Mouse (Mus musculus) cerebellum, adult 2 months (tissue): ENCODE results near the gene Atg13. TPM values are rescaled to one million over a fixed set of nuclear protein-coding genes. Genes with fewer than 3 reads are reported as not detected.
"Not testable (repeated sequence)": the region's sequence is repeated elsewhere in the genome, so short reads cannot be mapped to it uniquely, and the experiment has no call there.

ENCODE experiments used
- DNase-seq, 2 experiments: peaks; one replicate each; pipeline ENCODE4 v3.0.0; 2021
- H3K27ac ChIP-seq: fragments of 200-500 bp; 2 replicates; pipeline ENCODE4 v1.5.1; 2012; ENCODE audit warnings: low read length, control low read depth, inconsistent platforms; ENCODE audit not compliant: insufficient read depth
- H3K27me3 ChIP-seq: fragments of 200-500 bp; 2 replicates; pipeline ENCODE4 v1.6.1; 2012; ENCODE audit warnings: inconsistent platforms, mild to moderate bottlenecking, low read length, moderate library complexity; ENCODE audit not compliant: control insufficient read depth, insufficient read depth
- H3K4me1 ChIP-seq: fragments of 200-500 bp; 2 replicates; pipeline ENCODE4 v1.6.1; 2011; ENCODE audit warnings: low read length; ENCODE audit not compliant: control insufficient read depth, insufficient read depth
- H3K4me3 ChIP-seq: fragments of 200-500 bp; replicated peaks from 2 replicates; pipeline ENCODE3; 2011; ENCODE audit warnings: mild to moderate bottlenecking, low read depth, low read length, control low read depth; ENCODE audit not compliant: insufficient read depth
- CTCF ChIP-seq: fragments of 200-500 bp; IDR thresholded peaks from 2 replicates; pipeline ENCODE4 v1.5.1; 2011; ENCODE audit warnings: low read depth, mild to moderate bottlenecking, control low read depth, low read length, moderate library complexity, borderline replicate concordance; ENCODE audit not compliant: insufficient read depth
- POLR2A ChIP-seq: fragments of 200-500 bp; IDR thresholded peaks from 2 replicates; pipeline ENCODE4 v1.6.1; 2011; ENCODE audit warnings: low read length, control low read depth, borderline replicate concordance; ENCODE audit not compliant: insufficient read depth
- WGBS: fragments of 180-500 bp; shearing (Covaris S2); methylation state at CpG from one replicate; pipeline ENCODE4 v1.1.7; 2018; 5-methylcytosine and 5-hydroxymethylcytosine counted together
- polyA plus RNA-seq: library from polyadenylated mRNA; depleted of rRNA; stranded (reverse); fragments of >200 nt; gene quantifications from 2 replicates; pipeline ENCODE4 v1.2.3, GENCODE M21; 2012; rRNA removed

Atg13 gene
- 126 and 129 TPM in 2 replicates for polyA plus RNA-seq

DNA sequence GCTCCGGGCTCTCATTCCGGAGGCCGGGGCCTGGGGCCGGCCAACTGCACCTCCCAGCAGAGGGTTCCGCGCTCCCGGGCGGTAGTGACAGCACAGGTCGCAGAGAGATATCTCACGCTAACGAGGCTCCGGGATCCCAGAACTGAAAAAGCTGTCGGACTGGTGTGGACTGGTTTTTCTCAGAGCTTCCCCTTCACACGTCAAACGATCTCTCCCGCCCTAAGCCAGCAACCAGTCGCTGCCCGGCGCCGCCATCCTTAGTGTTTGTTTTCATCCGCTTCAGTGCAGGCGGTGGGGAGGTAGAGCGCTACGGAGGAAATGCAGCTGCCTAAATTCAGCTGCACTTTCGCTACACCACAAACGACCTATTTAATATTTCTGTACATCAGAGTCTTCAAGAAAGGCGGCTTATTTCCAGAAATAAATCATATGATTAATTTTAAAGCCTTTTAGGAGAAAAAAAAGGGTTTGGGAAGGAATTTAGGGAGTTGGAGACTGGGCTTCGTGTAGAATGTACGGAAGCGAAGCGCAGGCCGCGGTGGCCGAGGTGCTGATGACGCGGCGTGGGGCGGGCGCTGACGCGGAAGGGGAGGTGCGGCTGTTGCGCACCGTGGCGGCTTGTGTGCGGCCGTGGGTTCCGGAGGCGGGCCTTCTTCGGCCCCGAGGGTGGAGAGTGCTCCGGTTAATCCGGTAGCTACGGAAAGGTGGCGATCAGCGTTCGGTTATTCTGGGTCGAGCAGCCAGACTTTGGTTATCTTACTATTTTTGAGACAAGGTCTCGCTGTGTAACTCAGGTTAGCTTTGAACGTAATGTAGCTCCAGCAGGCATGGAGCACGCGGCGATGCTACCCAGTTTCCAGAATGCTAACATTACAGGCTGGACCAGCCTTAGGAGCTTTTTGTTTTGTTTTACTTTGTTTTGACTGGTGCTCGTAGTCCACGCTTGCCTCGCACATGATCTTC is at the start of gene Atg13, which contains the start of gene Harbi1:
TSS of gene Atg13 (minus strand) at position 305 of the 963 bp plus-strand sequence.
TSS of gene Harbi1 (plus strand) at position 581 of the 963 bp plus-strand sequence.
- peak; percentile 94 for DNase-seq
- Histone ChIP-seq H3K27ac (peak within 1 kb of the TSS; percentile 69), H3K27me3 (no peaks in the 10 kb centered on the region), H3K4me3 (peak within 1 kb of the TSS; percentile 99), H3K4me1 (no peaks in the 10 kb centered on the region; the same call in 1 of the 2 replicates)
- TF ChIP-seq CTCF (no peak), POLR2A (peak; percentile 77; the same call in 1 of the 2 replicates)
- under 1% methylated on average over 66 of the region's 66 CpGs for WGBS

GRCm38 (mm10) chr2:91749811-91750261 is 39.5 kb upstream of the Atg13 start:
- TF ChIP-seq POLR2A (no peak), CTCF (no peak)
- Histone ChIP-seq H3K4me1 (peaks cover 2% of the 10 kb centered on the region; the same call in 1 of the 2 replicates), H3K4me3 (no peak overlapping the region), H3K27ac (peak overlapping the region; percentile 74; the same call in 1 of the 2 replicates), H3K27me3 (no peaks in the 10 kb centered on the region)
- 28% methylated on average over 2 of the region's 2 CpGs for WGBS
- peak in 1 of 2 experiments; percentile 48 for DNase-seq

- TF ChIP-seq CTCF = no peak
- TF ChIP-seq POLR2A = no peak
- WGBS = 89% methylated on average over 5 of the region's 5 CpGs
These were observed 34.3 kb upstream of the Atg13 start for GRCm38 (mm10) chr2:91744686-91745085.

DNA sequence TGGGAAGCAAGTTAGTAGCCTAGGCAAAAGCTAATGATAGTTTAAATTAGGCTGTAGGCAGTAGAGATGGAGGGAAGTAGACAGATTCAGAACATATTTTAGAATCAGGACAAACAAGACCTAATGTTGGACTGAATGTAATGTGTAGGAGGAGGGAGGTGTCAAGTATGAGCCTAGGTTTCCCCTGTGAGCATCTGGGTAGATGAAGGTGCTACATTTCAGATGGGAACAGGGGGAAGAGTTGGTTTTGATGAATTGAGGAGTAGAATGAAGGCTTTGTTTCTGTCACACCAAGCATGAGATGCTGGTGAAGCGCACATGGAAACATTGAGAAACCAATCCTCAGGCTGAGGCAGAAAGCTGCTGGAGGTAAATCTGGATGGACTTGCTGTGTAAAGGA is 29.2 kb upstream of the Atg13 start:
- no peak overlapping the region for H3K4me3 ChIP-seq
- H3K27ac ChIP-seq = no peak overlapping the region
- H3K4me1 ChIP-seq = peaks cover 6% of the 10 kb centered on the region
- TF ChIP-seq POLR2A (no peak), CTCF (no peak)
- H3K27me3 ChIP-seq = no peaks in the 10 kb centered on the region
- 78% methylated on average over 1 of the region's 1 CpGs for WGBS
- no peak for DNase-seq

More at GRCm38 (mm10) chr2:91744686-91745085, 34.3 kb upstream of the Atg13 start:
- Histone ChIP-seq H3K27ac (no peak overlapping the region), H3K27me3 (no peaks in the 10 kb centered on the region), H3K4me1 (peaks cover 6% of the 10 kb centered on the region), H3K4me3 (no peak overlapping the region)
- DNase-seq = no peak

DNA sequence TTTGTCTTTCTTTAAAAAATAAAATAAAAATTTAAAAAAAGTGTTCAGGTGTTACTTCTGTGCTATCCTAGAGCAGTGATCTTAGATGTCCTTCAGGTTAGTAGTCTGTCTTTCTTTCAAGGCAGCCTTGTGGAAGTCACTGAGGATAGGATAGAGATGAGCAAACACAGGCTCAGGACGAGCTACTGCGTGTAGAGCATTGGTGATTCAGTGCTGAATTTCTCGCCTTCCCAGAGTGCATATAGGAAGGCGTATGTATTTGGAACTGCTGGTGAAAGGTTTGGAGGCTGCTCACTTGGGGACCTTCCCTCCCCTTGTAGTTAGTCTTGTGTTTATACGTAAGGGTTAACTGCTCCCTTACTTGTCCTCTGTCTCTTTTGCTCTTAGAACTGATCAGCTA is 24.8 kb upstream of the Atg13 start:
- TF ChIP-seq CTCF (no peak), POLR2A (no peak)
- H3K27me3 ChIP-seq = no peaks in the 10 kb centered on the region
- H3K27ac ChIP-seq = no peak overlapping the region
- no peak for DNase-seq
- WGBS = 90% methylated on average over 5 of the region's 5 CpGs
- no peak overlapping the region for H3K4me3 ChIP-seq
- H3K4me1 ChIP-seq = peaks cover 2% of the 10 kb centered on the region; the same call in 1 of the 2 replicates

- peak; percentile 91 for DNase-seq
- Histone ChIP-seq H3K4me3 (peak within 1 kb of the TSS; percentile 93), H3K27ac (peak within 1 kb of the TSS; percentile 86), H3K4me1 (0 out of 2 replicates have a peak, but pooled peaks cover 1% of the 10 kb centered on the region), H3K27me3 (no peaks in the 10 kb centered on the region)
- TF ChIP-seq CTCF (no peak), POLR2A (peak; percentile 54; the same call in 1 of the 2 replicates)
- under 1% methylated on average over 67 of the region's 68 CpGs for WGBS
These were observed 19.8 kb upstream of the Atg13 start, which contains the start of gene Ambra1 for GRCm38 (mm10) chr2:91729971-91730821. Gene Ambra1, plus strand, starts transcription at chr2:91730134.

DNA sequence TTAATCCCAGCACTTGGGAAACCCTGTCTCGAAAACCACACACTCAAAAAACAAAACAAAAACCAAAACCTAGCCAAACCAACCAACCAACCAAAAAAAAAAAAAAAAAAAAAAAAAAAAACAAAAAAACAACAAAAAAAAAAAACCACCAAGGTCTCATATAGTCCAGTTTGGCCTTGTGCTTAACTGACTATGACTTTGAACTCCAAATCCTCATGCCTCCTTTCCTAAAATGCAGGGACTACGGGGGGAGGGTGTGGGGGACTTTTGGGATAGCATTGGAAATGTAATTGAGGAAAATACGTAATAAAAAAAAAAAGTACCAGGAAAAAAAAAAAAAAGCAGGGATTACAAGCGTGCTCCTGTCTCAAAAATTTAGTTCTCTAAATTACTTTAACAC is 19.2 kb upstream of the Atg13 start:
- H3K4me1 ChIP-seq = no peaks in the 10 kb centered on the region
- H3K27ac ChIP-seq = no peak overlapping the region
- 13% methylated on average over 4 of the region's 4 CpGs for WGBS
- no peaks in the 10 kb centered on the region for H3K27me3 ChIP-seq
- no peak for DNase-seq
- no peak for TF ChIP-seq POLR2A
- TF ChIP-seq CTCF = no peak
- H3K4me3 ChIP-seq = peak overlapping the region; percentile 93

DNA sequence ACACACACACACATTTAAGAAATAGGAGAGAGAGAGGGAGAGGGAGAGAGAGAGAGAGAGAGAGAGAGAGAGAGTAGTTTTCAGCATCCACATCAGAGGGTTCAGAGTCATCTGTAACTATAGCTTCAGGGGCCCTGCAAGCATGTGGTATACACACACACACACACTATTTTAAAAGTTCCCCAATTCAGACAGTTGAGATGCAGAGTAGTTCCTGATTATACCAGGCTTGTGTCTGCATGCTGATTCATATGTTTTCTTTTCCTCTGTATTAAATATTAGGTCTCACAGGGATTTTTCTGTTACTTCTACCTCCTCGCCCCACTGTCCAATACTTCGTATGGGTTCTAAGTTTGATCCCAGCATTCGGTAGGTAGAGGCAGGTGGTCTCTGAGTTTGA is 16.6 kb upstream of the Atg13 start:
- Histone ChIP-seq H3K27me3 (no peaks in the 10 kb centered on the region), H3K27ac (no peak overlapping the region), H3K4me3 (no peak overlapping the region), H3K4me1 (no peaks in the 10 kb centered on the region)
- TF ChIP-seq CTCF (no peak), POLR2A (no peak)
- WGBS = 85% methylated on average over 3 of the region's 3 CpGs
- no peak for DNase-seq

DNA sequence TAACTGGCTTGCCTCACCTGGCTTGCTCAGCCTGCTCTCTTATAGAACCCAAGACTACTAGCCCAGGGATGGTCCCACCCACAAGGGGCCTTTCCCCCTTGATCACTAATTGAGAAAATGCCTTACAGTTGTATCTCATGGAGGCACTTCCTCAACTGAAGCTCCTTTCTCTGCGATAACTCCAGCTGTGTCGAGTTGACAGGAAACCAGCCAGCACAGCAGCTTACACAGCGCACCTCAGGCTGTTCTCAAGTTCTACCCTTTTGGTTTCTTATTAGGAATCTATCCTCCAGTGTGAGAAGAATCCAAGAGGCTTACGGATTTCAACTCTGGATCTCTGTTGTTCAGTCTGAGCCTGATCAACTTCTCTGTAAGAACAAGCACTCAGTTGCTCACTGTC is 15.1 kb upstream of the Atg13 start:
- H3K27me3 ChIP-seq, H3K4me3 ChIP-seq, DNase-seq, H3K27ac ChIP-seq, H3K4me1 ChIP-seq: not testable (repeated sequence)
- WGBS = 58% methylated on average over 4 of the region's 4 CpGs
